Mouse (Mus musculus) heart, embryonic 11.5 days (tissue): Measurements from ENCODE around the gene Ntn1. TPM values are rescaled to one million over a fixed set of nuclear protein-coding genes. Genes with fewer than 3 reads are reported as not detected.

Experiments used
- ATAC-seq: fragments of 200-750 bp; cut with Nextera tagmentation; replicated peaks from 2 replicates; pipeline ENCODE4 v1.8.0; 2017; ENCODE audit warnings: moderate library complexity; ENCODE audit not compliant: insufficient number of reproducible peaks, low FRiP score, low TSS enrichment
- H3K27ac ChIP-seq: fragments of 300-500 bp; sonication (generic); 2 replicates; pipeline ENCODE4 v1.5.1; 2014; ENCODE audit warnings: mild to moderate bottlenecking, low read depth, low read length
- H3K27me3 ChIP-seq: fragments of 300-500 bp; sonication (generic); 2 replicates; pipeline ENCODE4 v1.6.1; 2014; ENCODE audit warnings: mild to moderate bottlenecking, low read length, mixed read lengths; ENCODE audit not compliant: control insufficient read depth, insufficient read depth
- H3K36me3 ChIP-seq: fragments of 300-500 bp; sonication (generic); 2 replicates; pipeline ENCODE4 v1.6.1; 2014; ENCODE audit warnings: mild to moderate bottlenecking, low read length, moderate library complexity, mixed read lengths; ENCODE audit not compliant: control insufficient read depth, insufficient read depth
- H3K4me1 ChIP-seq: fragments of 300-500 bp; sonication (generic); 2 replicates; pipeline ENCODE4 v1.6.1; 2014; ENCODE audit warnings: low read length; ENCODE audit not compliant: control insufficient read depth, insufficient read depth
- H3K4me2 ChIP-seq: fragments of 300-500 bp; sonication (generic); 2 replicates; pipeline ENCODE4 v1.6.1; 2014; ENCODE audit warnings: mild to moderate bottlenecking, moderate library complexity
- H3K4me3 ChIP-seq: fragments of 300-500 bp; sonication (generic); 2 replicates; pipeline ENCODE4 v1.5.1; 2014; ENCODE audit warnings: low read depth, low read length
- H3K9ac ChIP-seq: fragments of 300-500 bp; sonication (generic); 2 replicates; pipeline ENCODE4 v1.6.1; 2014; ENCODE audit warnings: mild to moderate bottlenecking, low read depth, low read length, moderate library complexity
- H3K9me3 ChIP-seq: fragments of 300-500 bp; sonication (generic); replicated peaks from 2 replicates; pipeline ENCODE4 v1.6.1; 2016; ENCODE audit warnings: low read length; ENCODE audit not compliant: control insufficient read depth
- WGBS: fragments of 180-500 bp; shearing (Covaris S2); extraction: QIAGEN DNeasy Blood & Tissue Kit; methylation state at CpG from one replicate; pipeline ENCODE4 v1.1.7; 2014; ENCODE audit not compliant: insufficient replicate concordance; 5-methylcytosine and 5-hydroxymethylcytosine counted together
- microRNA-seq: library from miRNA; unstranded; fragments of <30 nt; microRNA quantifications from one replicate; pipeline ENCODE4, GENCODE M21; 2016; ENCODE audit warnings: borderline number of aligned reads
- polyA plus RNA-seq: library from polyadenylated mRNA; unstranded; fragments of >200 nt; fragmentation: Nextera tagmentation; extraction: Ambion mirVana; gene quantifications from 2 replicates; pipeline ENCODE4 v1.2.1, GENCODE M21; 2014

Gene Ntn1
- polyA plus RNA-seq, 1 experiment from 2014 or later = 6.8 TPM

DNA sequence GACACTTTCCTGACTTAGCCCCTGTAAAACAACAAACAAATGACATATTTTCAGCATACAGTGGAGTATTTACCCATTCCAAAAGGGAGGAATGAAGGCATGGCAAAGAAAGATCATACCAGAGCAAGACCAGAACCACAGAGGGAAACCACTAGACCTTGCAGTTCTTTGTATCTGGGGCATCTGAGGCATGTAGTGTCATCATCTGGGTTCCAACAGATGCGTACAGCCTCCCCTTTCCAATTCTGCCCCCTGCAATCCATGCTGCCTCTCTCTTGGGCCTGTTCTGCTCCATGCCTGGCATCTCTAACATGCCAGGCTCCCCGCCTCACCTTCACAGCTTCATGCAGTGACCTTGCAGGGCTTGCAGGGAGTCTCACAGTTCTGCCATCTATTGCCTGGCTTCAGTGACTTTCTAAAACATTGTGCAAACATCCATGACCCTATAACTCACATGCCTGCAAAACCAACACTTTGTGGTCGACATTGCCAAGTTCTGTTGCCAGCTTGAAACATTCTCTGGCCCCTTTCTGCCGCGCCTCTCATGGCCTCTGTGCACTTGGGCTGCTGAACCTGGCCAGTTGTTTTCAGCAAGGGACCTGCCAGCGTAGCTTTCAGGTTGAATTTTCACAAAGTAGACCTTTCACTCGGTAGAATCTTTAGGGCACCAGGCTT, 228.5 kb downstream of the Ntn1 start:
- Histone ChIP-seq H3K4me1 (no peaks in the 10 kb centered on the region; the same call in 1 of the 2 replicates), H3K27ac (no peak overlapping the region), H3K9me3 (no peaks in the 10 kb centered on the region), H3K9ac (no peak overlapping the region), H3K36me3 (no peaks in the 10 kb centered on the region), H3K4me3 (no peak overlapping the region), H3K27me3 (no peaks in the 10 kb centered on the region), H3K4me2 (no peak overlapping the region)
- WGBS = 80% methylated on average over 7 of the region's 7 CpGs
- no peak for ATAC-seq

GRCm38 (mm10) chr11:68168427-68168826, 232.2 kb downstream of the Ntn1 start:
- WGBS = 79% methylated on average over 4 of the region's 4 CpGs
- no peak for ATAC-seq
- Histone ChIP-seq H3K27ac (no peak overlapping the region), H3K9me3 (no peaks in the 10 kb centered on the region), H3K9ac (no peak overlapping the region), H3K4me2 (no peak overlapping the region), H3K4me1 (no peaks in the 10 kb centered on the region; the same call in 1 of the 2 replicates), H3K4me3 (no peak overlapping the region), H3K27me3 (no peaks in the 10 kb centered on the region), H3K36me3 (no peaks in the 10 kb centered on the region)

DNA sequence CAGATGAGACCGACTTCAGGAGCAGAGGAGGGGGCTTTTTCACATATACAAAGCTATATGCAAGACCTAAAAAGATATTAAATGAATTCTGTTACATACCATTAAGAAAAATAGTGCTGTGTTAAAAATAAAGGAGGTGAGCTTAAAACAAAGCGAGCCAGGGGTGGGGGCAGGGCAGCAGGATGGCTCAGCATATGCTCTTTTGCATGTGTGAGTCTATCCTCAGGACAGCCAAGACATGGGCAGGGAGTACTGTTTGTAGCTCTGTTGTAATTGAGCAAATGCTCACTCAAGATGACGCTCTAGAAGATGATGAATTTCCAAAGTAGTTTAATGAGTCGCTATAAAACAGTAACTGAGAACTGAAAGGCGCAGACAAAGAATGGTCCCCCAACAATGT, 236.2 kb downstream of the Ntn1 start:
- Histone ChIP-seq H3K4me2 (no peak overlapping the region), H3K4me1 (no peaks in the 10 kb centered on the region), H3K9ac (no peak overlapping the region), H3K9me3 (no peaks in the 10 kb centered on the region), H3K27ac (no peak overlapping the region), H3K27me3 (no peaks in the 10 kb centered on the region), H3K4me3 (no peak overlapping the region), H3K36me3 (no peaks in the 10 kb centered on the region; the same call in 1 of the 2 replicates)
- WGBS = 85% methylated on average over 5 of the region's 5 CpGs
- no peak for ATAC-seq

DNA sequence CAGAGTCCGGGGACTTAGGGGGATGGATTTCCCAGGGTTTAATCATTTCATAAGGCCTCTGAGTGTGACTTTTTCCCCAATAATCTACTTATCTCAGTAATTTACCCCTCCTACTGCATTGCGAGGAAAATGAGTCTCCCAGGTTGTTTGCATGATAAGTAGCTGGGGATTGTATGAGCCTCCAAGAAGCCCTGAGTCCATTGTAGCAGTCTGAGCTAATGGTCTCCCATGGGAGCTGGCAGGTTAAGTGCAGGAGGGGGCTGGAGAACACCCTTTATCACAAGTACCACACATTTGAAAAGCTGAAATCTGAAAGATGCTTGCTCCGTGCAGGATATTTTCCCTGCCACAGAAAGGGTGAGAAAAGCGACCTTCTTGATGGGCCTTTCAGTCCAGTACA, 240.8 kb downstream of the Ntn1 start:
- Histone ChIP-seq H3K4me2 (no peak overlapping the region), H3K27me3 (no peaks in the 10 kb centered on the region), H3K4me3 (no peak overlapping the region), H3K36me3 (no peaks in the 10 kb centered on the region; the same call in 1 of the 2 replicates), H3K4me1 (no peaks in the 10 kb centered on the region), H3K9ac (no peak overlapping the region), H3K27ac (no peak overlapping the region), H3K9me3 (no peaks in the 10 kb centered on the region)
- no peak for ATAC-seq
- WGBS = 64% methylated on average over 4 of the region's 4 CpGs

Small RNAs within 50 kb of the gene (microRNA-seq; reads per million reads assigned to microRNA genes)
- not detected for gene Mir6406

Other genes starting within 250 kb of the Ntn1 start
- gene Pik3r5, start 31.3 kb upstream of the Ntn1 start, polyA plus RNA-seq = 0.19 and 0.25 TPM in 2 replicates
- 1.6 and 2.5 TPM in 2 replicates for gene Pik3r6, start 102.2 kb upstream of the Ntn1 start, polyA plus RNA-seq
- gene Mfsd6l, start 155.4 kb upstream of the Ntn1 start, polyA plus RNA-seq = 0.17 TPM in 1 of 2 replicates, not detected in the other
- 0.29 and 0.58 TPM in 2 replicates for gene Ccdc42, start 186.2 kb upstream of the Ntn1 start, polyA plus RNA-seq